Mouse (Mus musculus): Measurements from ENCODE around the gene Mkrn1. TPM values are rescaled to one million over a fixed set of nuclear protein-coding genes. Genes with fewer than 3 reads are reported as not detected.
"Not testable (repeated sequence)": the region's sequence is repeated elsewhere in the genome, so short reads cannot be mapped to it uniquely, and the experiment has no call there.

Gene Mkrn1
- polyA plus RNA-seq, 1 experiment from 2014 or later: 283 TPM

GRCm38 (mm10) chr6:39359207-39359606 is 61.1 kb downstream of the Mkrn1 start:
- H3K27me3 ChIP-seq (ENCODE audit: control insufficient read depth, insufficient read depth, low read depth, low read length); H3K4me1 ChIP-seq (ENCODE audit: control insufficient read depth, low read depth, low read length); ATAC-seq (ENCODE audit: low read depth); H3K9ac ChIP-seq (ENCODE audit: low read depth, low read length); H3K4me2 ChIP-seq (ENCODE audit: low read depth, low read length); H3K9me3 ChIP-seq (replicated peaks; ENCODE audit: control insufficient read depth, low read length); H3K27ac ChIP-seq (ENCODE audit: low read length); H3K4me3 ChIP-seq (ENCODE audit: low read depth, low read length); H3K36me3 ChIP-seq (ENCODE audit: control insufficient read depth, insufficient read depth): not testable (repeated sequence)
- 81% methylated on average over 9 of the region's 9 CpGs for WGBS (ENCODE audit: insufficient replicate concordance)

- Histone ChIP-seq H3K27ac (ENCODE audit: low read length) (no peak overlapping the region), H3K9ac (ENCODE audit: low read depth, low read length) (no peak overlapping the region), H3K27me3 (ENCODE audit: control insufficient read depth, insufficient read depth, low read depth, low read length) (no peaks in the 10 kb centered on the region), H3K36me3 (ENCODE audit: control insufficient read depth, insufficient read depth) (no peaks in the 10 kb centered on the region), H3K4me2 (ENCODE audit: low read depth, low read length) (no peak overlapping the region), H3K9me3 (replicated peaks; ENCODE audit: control insufficient read depth, low read length) (no peaks in the 10 kb centered on the region), H3K4me3 (ENCODE audit: low read depth, low read length) (no peak overlapping the region), H3K4me1 (ENCODE audit: control insufficient read depth, low read depth, low read length) (no peaks in the 10 kb centered on the region)
- 78% methylated on average over 6 of the region's 6 CpGs for WGBS (ENCODE audit: insufficient replicate concordance)
- ATAC-seq (ENCODE audit: low read depth): no peak
Observed at GRCm38 (mm10) chr6:39348946-39349345, 71.3 kb downstream of the Mkrn1 start.

- no peaks in the 10 kb centered on the region for H3K4me1 ChIP-seq (ENCODE audit: control insufficient read depth, low read depth, low read length)
- no peak overlapping the region for H3K9ac ChIP-seq (ENCODE audit: low read depth, low read length)
- H3K27me3 ChIP-seq (ENCODE audit: control insufficient read depth, insufficient read depth, low read depth, low read length): no peaks in the 10 kb centered on the region
- no peaks in the 10 kb centered on the region for H3K36me3 ChIP-seq (ENCODE audit: control insufficient read depth, insufficient read depth)
- 41% methylated on average over 4 of the region's 4 CpGs for WGBS (ENCODE audit: insufficient replicate concordance)
- H3K4me3 ChIP-seq (ENCODE audit: low read depth, low read length): no peak overlapping the region
- ATAC-seq (ENCODE audit: low read depth): no peak
- no peak overlapping the region for H3K27ac ChIP-seq (ENCODE audit: low read length)
- no peak overlapping the region for H3K4me2 ChIP-seq (ENCODE audit: low read depth, low read length)
- no peaks in the 10 kb centered on the region for H3K9me3 ChIP-seq (replicated peaks; ENCODE audit: control insufficient read depth, low read length)
Observed at GRCm38 (mm10) chr6:39347880-39348814, 72.1 kb downstream of the Mkrn1 start.

Other genes starting within 250 kb of the Mkrn1 start
- gene Kdm7a, start 213.7 kb downstream of the Mkrn1 start, polyA plus RNA-seq (2015; fragmentation: Nextera tagmentation; extraction: Ambion mirVana): 12.5 and 13.0 TPM in 2 replicates
- gene Slc37a3, start 42.8 kb downstream of the Mkrn1 start, polyA plus RNA-seq (2015; fragmentation: Nextera tagmentation; extraction: Ambion mirVana): 9.2 and 9.9 TPM in 2 replicates
- gene Rab19, start 39.3 kb downstream of the Mkrn1 start, polyA plus RNA-seq (2015; fragmentation: Nextera tagmentation; extraction: Ambion mirVana): 0.36 and 0.54 TPM in 2 replicates
- gene Dennd2a, start 137.4 kb upstream of the Mkrn1 start, polyA plus RNA-seq (2015; fragmentation: Nextera tagmentation; extraction: Ambion mirVana): 0.96 and 1.1 TPM in 2 replicates
- 10.7 and 11.9 TPM in 2 replicates for gene Adck2, start 153.4 kb upstream of the Mkrn1 start, polyA plus RNA-seq (2015; fragmentation: Nextera tagmentation; extraction: Ambion mirVana)
- gene Gm42420, start 165.3 kb upstream of the Mkrn1 start, polyA plus RNA-seq (2015; fragmentation: Nextera tagmentation; extraction: Ambion mirVana): 1.4 TPM in 2 replicates
- 195 and 209 TPM in 2 replicates for gene Ndufb2, start 172.1 kb upstream of the Mkrn1 start, polyA plus RNA-seq (2015; fragmentation: Nextera tagmentation; extraction: Ambion mirVana)

All from liver, embryonic 16.5 days (tissue).